Mouse (Mus musculus): ENCODE results near the gene Gm5965.

DNA sequence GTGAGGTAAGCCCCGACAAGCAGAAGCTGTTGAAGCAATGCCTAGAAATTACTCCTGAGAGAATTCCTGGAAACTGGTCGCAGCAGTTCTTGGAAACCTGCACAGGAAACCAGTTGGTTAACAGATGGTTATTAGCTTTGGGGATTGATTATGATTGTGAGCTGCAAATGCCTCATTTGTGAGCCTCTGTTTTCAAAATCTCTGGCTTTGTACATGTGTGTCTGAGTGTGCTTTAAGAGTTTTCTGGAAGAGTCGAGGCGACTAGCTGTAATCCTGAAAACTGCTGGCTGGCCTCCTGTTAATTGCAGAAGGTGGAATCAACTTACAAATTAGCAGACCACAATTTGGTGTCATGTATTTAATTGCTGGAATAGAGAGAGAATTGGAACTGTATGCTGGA, 29.8 kb upstream of the Gm5965 start:
- TF ChIP-seq POLR2A (IDR thresholded peaks at IDR 0.05; ENCODE audit: insufficient read length, low read depth), result no peak
- TF ChIP-seq E2F4 (IDR thresholded peaks at IDR 0.05; ENCODE audit: insufficient read depth), result no peak
- no peak for TF ChIP-seq MAX (IDR thresholded peaks at IDR 0.05; ENCODE audit: low read depth)
- no peak for TF ChIP-seq POLR2AphosphoS2 (IDR thresholded peaks at IDR 0.05; ENCODE audit: insufficient read length, low read depth)
- no peak for TF ChIP-seq USF1 (IDR thresholded peaks at IDR 0.05; ENCODE audit: low read depth)
- TF ChIP-seq TCF12 (IDR thresholded peaks at IDR 0.05; ENCODE audit: insufficient read depth, poor library complexity, severe bottlenecking), result no peak
- TF ChIP-seq MYOG (IDR thresholded peaks at IDR 0.05; ENCODE audit: control insufficient read depth in 1 of 3, insufficient read depth in 1 of 3, insufficient read length in 2 of 3, low read depth in 2 of 3), result no peak
- no peak for TF ChIP-seq REST (IDR thresholded peaks at IDR 0.05; ENCODE audit: insufficient read depth, insufficient read length)

Measured in myocyte (in vitro differentiated cells).